Mouse (Mus musculus) frontal cortex, postnatal 10 days (tissue): ENCODE measurements at regions not wholly inside any gene's neighbourhood (a gene's known extent, or its start where the extent isn't known, plus 50 kb on each side); places are given as distances from the start of the nearest gene placed in this dataset.
A peak's percentile ranks its signal among the peaks of the same experiment; 100 is the strongest.
"Not testable (repeated sequence)": the region's sequence is repeated elsewhere in the genome, so short reads cannot be mapped to it uniquely, and the experiment has no call there.

Experiments used
- DNase-seq, 2 experiments: peaks; one replicate each; pipeline ENCODE4 v3.0.0; 2022; ENCODE audit warnings: low spot score in 2 of 2, mixed read lengths in 1 of 2

DNA sequence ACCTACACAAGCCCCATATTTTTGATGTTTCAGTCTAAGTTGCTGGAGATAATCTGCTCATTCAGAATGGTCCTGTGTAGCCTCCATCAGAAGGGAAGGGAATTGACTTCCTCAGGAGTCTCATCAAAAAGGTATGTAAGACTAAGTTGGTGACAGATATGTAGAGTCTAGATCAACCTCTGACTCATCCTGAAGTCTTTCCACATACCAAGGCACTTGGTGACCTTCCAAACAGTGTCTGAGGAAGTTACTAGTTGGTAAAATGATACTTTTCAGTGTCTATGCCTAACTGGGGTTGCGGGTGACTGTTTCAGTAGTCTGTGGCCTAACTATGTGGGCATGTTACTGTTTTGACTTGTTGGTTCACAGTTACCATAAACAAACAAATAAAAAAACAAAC lies 133.0 kb upstream of the Plcb4 start:
- no peak for DNase-seq

DNA sequence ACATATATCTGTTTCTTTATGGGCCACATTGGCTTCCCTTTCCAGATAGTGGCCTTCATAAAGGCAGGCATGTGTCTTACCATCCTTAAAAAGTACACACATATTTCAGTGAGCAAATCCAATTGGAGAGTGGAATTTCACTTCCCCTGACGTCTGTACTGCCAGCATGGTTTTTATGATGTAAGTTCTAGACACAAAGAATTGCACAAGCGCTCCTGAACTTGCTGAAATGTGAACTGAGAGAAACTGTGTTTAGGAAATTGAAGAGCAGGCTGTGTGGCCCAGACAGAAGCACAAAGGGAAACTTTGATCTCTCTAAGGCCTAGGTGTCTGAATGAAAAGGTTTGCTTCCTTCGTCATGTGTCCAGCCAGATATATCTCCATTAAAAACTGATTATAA lies 129.2 kb upstream of the Plcb4 start:
- DNase-seq, result no peak

DNA sequence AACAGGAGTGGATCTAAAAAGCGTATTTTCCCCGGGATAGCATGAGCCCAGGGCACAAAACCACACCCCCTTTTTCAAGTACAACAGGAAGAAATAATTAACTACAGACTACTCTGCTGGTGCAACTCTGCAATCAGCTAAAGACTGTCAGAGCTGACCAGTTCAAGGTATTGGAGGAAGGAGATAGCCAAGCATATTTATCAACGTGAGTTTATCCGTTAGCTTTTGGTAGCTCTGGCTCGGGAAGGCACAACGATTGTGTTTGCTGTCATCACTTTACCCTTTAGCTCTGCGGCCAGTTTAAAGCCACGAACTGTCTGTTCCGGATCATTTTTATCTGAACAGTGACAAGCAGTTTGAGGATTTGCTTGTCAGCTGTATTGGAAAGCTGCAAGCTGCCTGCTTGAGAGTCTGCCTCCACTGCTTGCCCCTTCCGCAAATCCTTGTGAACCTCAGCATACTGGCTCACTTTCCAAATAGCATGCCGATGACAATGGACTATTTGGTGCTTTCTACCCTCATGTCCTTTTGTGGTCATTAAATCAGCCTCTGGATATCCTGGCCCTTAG lies 122.4 kb upstream of the Plcb4 start:
- DNase-seq, result no peak

DNA sequence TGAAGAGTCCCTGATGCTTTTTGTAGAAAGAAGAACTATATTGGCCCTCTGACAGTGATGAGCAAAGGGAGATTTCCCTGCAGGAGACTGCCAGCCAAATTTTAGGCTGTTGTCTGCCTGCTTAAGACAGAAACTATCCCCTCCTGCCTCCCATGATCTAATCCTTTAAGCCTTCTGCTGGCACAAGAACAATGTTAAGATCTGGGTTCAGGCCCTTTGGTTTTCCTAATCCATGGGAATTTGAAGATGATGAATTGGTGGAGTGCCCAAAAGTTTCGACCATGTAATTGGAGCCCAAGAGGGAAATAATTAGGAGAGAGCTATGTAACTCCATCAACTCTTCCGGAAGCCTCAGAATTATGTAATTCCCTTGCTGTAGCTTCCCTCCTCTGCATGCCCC lies 120.8 kb upstream of the Plcb4 start:
- no peak for DNase-seq

DNA sequence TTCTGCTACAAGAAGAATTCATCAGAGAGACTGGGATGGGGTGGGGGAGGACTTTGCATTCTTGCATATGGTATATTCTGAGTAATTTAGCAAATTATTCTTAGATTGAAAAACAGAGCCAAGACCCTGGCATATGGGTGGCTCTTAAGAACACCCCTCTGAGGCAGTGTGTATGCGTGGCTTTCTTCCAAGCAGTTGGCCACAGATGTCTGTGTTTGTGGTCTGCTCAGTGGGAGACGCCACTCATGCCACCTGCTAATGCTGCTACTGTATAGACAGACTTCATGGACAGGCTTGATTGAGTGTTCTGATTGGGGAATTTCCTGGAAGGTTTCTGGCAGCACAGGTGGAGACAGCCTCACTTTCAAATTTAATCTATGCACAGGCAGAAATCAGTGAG lies 117.8 kb upstream of the Plcb4 start:
- peak; percentile 29 to 43 for DNase-seq

DNA sequence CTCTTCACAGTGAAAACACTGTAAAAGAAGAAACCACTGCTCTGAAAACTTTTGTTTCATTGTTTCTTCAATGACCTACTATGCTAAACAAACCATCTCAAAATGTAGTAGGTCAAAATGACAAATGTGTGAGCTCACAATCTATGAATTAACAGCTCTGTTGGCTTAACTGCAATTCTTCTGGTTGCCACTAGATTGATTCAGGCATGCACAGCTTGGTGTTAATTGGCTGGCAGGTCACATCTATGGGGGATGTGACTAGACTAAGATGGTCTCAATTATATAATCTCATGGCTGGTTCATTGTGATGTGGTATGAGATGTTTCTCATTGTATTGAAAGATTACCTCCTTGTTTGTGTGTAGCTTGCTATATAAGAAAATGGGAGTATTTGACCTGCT lies 116.9 kb upstream of the Plcb4 start:
- DNase-seq, result no peak

DNA sequence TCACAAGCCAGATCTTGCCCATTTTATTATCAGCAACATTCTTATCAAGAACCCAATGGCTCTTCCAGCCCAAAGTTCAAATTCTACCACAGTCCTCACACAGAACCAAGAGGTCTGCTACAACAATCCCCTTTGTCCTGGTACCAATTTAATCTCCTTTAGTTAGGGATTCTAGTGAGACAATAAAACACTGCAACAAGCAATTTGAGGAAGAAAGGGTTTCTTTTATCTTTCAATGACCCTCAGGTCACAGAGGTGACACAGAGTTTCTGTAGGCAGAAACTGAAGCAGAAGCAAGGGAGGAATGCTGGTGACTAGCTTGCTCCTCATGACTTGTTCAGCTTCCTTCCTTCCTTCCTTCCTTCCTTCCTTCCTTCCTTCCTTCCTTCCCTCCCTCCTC lies 113.9 kb upstream of the Plcb4 start:
- no peak for DNase-seq

DNA sequence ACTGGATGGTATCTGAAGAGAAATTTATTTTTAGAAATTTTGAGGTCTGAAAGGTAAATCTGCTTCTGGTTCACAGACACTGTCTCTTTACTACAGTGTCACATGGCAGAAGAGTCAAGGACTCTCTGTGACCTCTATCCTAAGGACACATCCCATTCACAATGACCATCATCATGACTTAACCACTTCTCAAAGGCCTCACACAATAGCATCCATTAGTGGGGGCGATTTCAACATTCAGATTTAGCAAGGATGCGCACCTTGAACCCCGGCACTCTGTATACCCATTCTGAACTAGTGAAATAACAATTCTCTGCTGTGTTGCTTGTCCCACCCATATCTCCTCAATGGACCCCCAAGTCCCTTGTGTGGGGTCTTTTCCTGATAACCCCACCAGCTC lies 110.8 kb upstream of the Plcb4 start:
- DNase-seq, result no peak

DNA sequence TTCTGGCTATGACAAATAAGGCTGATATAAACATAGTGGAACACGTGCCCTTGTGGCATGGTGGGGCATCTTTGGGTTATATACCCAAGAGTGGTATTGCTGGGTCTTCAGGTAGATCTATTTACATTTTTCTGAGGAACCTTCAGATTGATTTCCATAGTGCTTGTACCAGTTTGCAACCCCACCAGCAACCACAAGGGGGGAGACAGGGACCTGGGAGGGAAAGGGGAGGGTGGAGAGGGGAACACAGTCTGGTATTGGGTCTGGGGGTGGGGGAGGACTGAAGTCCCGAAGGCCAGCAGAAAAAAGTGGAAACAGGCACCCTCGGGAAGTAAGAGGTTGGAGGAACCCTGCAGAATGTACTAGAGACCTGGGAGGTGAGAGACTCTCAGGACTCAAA lies 105.8 kb upstream of the Plcb4 start:
- DNase-seq, result no peak

DNA sequence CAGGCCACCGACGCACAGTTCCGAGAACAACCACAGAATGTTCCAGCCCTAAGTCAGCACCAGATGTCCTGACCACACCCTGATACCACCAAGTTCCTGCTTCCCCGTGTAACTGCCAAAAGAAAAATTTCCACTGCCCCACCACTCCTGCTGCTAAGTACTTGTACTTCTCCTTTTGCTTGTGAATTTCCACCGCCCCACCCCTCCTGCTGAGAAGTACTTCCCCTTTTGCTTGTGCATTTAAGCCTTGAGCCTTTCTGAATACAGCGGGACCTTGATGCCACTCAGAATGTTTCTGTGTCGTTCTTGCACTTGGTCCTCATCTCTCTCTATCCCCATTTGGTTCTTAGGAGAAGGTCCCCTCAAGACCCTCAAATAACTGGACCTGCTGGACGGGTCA lies 100.8 kb upstream of the Plcb4 start:
- DNase-seq, result not testable (repeated sequence)

DNA sequence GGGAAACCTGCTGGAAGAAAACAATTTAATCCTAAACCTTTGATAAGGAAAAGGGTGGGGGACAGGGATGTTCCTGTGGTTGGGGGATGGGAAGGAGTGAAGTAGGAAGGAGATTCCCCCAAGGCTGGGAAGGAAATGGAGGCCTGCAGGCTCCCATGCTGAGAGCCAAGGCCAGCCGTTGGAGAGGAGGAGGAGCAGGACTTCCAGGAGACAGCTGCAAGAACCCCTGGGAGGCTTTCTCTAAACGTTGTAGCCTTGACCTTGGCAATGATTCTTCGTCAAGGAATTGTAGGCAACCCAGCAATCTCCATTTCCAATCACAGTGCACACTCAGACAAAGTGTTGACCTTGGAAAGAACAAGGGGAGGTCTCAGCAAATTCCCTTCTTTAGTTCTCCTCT lies 99.5 kb upstream of the Plcb4 start:
- no peak for DNase-seq

DNA sequence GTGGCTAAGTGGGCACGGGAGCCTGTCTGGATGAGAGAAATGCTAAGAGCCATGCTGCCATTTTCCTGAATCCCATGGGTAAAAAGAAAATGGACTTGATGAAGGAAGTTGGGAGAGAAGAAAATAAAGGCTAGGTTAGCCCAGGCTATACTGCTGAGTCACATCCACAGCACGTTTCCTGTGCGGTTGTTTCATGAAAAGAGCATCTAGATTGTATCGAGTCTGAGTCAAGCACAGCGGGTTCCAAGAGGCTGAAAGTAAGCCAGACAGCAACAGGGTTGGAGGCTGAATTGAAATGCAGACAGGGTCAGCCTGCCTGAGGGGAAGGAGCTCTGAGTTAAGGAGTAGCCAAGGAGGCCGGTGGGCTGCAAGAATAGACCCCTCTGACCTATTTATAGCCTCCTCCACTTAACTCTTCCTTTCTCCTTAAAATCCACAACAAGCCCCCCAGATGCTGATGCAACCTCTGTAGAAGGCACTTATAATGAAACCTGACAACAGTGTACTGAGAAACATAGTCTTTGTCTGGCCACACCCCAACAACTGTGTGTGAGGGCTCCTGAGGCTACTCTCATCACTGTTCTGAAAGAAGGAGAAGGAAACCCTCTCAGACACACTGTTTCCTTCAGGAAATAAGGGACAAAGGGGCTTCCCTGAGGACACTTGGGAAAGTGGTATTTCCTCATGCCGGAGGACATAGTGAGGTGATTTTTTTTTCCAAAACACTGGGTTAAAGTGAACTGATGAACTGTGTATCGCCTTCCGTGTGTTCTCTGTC lies 98.7 kb upstream of the Plcb4 start:
- DNase-seq, result no peak

DNA sequence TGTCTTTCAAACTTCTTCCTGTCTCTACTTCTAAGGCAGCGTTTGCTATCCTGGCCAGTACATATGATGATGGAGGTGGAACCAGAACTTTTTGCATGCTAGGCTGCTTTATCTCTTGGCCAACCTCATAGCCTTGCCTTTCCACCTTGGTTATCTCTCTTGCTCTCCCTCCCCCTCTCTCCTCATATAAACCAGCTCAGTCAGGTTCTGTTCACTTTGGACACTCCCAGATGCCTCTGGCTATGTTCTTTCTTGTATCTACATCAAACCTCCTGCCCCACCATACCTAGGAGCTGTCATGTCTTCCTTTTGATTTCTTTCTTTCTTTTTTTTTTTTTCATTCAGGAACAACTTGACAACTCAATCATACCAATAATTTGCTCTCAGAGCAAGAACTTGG lies 98.0 kb upstream of the Plcb4 start:
- DNase-seq, result no peak

DNA sequence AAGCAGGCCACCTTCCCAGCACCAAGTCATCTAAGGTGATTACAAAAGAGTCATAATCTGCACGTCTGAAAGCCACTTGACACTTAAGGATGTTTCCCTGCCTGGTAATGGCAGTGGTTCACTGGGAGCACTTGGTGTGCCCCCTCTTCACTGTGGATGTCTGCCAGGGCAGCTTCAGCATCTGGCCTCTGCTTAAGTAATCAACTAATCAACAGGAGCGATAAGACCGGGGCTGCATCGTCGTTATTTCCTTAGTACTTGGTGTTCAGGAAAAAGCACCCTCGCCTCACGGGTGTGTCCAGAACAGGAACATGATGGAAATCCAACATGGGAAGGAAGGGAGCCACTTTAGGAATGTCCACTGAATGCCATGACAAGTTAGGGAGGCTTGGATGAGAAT lies 97.1 kb upstream of the Plcb4 start:
- no peak for DNase-seq

DNA sequence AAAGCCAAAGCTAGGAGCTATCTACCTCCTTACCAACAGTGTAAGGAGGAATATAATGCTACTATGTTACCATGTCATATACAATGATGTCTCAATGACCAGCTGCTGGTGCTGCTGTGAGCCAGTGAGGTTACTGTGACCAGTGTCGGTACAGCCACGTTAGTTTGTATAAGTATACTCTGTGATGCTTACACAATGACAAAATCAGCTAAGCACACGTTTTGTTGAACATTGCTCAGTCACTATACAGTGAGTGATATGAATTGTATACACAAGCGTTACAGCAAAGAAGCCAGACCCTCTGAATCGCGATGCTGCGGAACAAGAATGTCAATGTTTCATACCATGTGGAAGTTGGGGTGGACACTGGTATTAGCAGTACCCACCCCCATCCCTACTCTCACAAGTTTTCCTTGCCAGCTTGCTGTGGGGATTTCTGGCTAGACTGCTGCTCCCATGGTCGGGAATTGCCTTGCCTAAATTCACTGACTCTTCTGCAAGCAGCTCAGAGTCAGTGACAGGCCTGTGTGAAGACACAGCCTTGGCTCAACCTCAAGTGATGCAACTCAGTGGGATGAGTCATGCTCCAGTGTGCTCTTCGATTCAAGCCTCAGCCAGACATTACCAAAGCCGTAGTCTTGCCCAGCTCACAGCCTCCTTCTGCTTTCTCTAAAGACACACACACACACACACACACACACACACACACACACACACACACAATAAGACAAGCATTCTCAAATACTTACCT lies 96.5 kb upstream of the Plcb4 start:
- DNase-seq, result peak; percentile 7 to 11

DNA sequence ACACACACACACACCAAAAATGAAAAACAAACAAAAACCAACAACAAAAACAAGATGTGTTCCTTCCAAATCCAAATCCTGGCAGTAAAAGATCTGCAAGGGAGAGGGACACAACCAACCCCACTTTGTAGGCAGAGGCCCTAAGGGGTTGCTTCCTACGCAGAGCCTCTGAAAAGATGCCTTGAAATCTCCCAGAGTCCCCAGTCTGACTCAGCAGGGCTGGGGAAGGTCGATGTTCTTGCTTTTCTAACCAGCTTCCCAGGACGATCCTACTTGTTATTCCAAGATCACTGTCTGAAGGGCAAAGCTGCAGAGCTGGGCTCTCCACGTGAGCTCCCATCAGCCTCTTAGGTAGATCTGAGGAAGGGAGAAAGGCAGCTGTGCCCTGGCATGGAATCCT lies 94.6 kb upstream of the Plcb4 start:
- DNase-seq, result no peak

DNA sequence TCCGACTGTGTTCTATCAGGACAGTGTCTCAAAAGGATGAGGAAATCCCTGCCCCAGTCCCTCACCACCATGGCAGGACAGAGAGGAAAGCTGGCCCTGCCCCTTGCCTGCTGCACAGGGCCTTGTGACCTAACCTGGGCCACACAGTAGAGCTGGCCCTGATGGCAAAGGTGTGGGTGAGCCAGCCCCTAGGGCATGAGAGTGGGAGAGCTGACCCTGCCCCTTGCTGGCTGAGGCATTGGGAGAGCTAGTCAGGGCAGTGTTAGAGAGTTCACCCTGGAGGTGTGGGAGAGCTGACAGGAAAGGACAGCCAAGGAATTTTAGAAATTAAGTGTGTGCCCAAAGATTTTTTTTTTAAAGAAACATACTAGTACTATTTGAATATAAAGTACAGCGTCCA lies 90.5 kb upstream of the Plcb4 start:
- DNase-seq, result no peak

DNA sequence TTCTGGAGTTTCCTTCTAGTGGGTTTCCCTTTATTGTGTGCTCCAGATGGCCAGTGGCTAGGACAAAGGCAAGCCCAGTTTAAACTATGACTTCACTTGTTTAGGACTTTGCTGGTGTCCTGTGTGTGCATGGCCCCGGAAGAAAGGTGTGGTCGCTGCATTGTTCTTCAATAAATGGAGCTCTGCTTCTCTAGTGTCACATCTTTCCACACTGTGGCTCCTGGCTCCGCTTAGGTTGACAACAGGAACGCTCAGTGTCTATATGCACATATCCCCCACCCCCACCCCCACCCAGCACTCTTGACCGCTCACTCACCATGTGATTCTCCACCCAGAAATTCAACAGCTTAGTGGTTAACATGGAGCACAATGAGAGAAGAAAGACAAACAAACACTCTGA lies 87.2 kb upstream of the Plcb4 start:
- DNase-seq, result no peak

DNA sequence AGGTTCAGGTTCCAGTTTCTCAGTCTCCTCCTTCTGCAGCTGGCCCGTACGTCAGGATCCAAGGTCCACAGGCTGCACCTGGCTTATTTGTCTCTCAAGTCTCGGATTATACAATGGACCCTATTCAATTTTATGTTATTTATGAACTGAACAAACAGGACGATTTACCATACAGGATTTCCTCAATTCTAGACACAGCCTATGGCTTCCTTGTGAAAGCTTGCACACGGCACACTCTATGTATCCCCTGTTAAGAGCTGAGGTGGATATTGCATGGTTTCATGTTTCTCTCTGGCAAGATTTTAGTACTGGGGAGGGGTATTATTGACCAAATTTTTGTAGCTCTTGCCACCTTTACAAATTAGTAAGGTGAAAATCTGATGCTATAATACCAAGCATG lies 81.6 kb upstream of the Plcb4 start:
- no peak for DNase-seq

DNA sequence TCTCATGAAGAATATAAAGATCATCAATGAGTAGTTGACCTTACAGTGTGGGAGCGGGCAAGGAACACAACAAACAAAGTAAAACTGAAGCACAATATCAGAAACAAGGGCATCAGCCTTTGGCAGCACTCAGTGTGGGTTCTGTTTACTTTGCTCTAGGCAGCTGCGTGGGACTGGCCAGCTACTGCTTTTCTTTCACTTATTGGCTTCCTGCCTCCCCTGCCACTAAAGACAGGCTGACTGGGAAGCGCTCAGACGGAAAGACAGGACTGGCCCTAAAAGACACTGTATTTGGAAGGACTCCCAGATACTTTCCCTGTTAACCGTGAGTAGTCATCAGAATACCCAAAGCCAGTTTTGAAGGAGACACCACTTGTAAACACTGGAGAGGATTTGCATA lies 80.7 kb upstream of the Plcb4 start:
- peak in 1 of 2 experiments; percentile 8 for DNase-seq

DNA sequence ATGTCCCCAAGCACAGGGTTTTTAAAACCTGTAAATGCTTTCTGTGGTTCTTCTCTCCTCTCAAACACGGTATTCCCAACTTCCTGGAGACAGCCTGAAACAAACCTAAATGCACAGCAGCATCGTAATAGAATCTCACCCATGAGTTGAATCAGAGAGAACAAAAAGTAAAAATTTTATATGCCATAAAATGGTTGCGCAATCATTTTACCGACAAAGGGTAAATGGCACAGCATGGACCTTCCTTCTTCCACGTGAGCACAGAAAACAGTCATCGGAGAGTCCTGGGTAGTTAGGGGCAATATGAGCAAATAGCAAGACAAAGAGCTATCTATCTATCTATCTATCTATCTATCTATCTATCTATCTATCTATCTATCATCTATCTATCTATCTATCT lies 79.3 kb upstream of the Plcb4 start:
- DNase-seq, result no peak

DNA sequence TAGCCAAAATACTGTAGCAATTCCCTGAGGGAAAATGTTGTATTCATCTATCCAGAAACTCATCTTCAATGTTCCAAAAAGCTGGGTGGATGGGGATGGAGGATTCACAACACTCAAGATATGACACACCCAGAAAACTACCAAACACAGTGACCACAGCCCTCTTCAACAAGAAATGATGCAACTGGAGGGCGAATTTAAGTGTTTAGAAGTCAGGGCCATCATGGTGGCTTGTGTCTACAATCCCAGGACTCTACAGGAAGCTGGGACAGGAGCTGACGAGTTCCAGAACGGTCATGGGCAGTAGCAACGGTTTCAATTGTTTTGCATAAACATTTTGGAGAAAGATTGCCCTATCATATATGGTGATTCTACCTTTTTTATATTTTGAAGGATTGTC lies 78.8 kb upstream of the Plcb4 start:
- DNase-seq, result no peak

DNA sequence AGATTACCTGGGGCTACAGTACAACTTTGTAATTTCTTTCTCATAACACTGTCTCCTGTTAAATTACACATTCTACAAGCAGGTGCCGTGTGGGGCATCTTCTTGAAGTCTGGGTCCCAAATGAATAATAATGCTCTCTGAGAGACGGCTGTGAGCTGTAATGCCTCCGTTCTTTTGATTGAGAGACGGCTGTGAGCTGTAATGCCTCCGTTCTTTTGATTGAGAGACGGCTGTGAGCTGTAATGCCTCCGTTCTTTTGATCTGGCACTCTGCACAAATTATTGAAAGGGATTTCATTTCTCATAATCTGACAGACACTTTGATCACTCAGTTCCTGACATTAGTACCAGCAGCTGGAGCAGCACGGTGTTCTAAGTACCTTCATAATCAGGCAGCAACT lies 76.5 kb upstream of the Plcb4 start:
- no peak for DNase-seq
